Mouse (Mus musculus): ENCODE measurements around the gene Aco1. TPM values are rescaled to one million over a fixed set of nuclear protein-coding genes. Genes with fewer than 3 reads are reported as not detected.

The Aco1 gene
- polyA plus RNA-seq, 1 experiment from 2014 or later, result 82.3 TPM

GRCm38 (mm10) chr4:40192246-40192645 is 49.4 kb downstream of the Aco1 start:
- ATAC-seq (replicated peaks; ENCODE audit: low FRiP score, low read depth) (no peak; the same call in 1 of the 2 replicates), DNase-seq (ENCODE audit: low spot score) (no peak)
- no peak overlapping the region for H3K9ac ChIP-seq (ENCODE audit: low read depth, low read length)
- no peak for TF ChIP-seq CTCF (IDR thresholded peaks at IDR 0.05; ENCODE audit: low read depth)
- 66% methylated on average over 2 of the region's 2 CpGs for WGBS
- H3K27me3 ChIP-seq (ENCODE audit: insufficient read depth, low read length), result no peaks in the 10 kb centered on the region
- no peak overlapping the region for H3K4me3 ChIP-seq (replicated peaks; ENCODE audit: low read depth, low read length)
- H3K36me3 ChIP-seq (ENCODE audit: insufficient read depth, low read length), result peaks cover 52% of the 10 kb centered on the region
- no peaks in the 10 kb centered on the region for H3K4me1 ChIP-seq (replicated peaks; ENCODE audit: insufficient read depth, low read length)
- H3K9me3 ChIP-seq (replicated peaks; ENCODE audit: low read length), result no peaks in the 10 kb centered on the region
- no peak overlapping the region for H3K27ac ChIP-seq
- H3K4me2 ChIP-seq (ENCODE audit: low read length), result no peak overlapping the region

GRCm38 (mm10) chr4:40193461-40193860 is 50.6 kb downstream of the Aco1 start:
- Histone ChIP-seq H3K4me1 (replicated peaks; ENCODE audit: insufficient read depth, low read length) (no peaks in the 10 kb centered on the region), H3K27ac (no peak overlapping the region), H3K36me3 (ENCODE audit: insufficient read depth, low read length) (peaks cover 59% of the 10 kb centered on the region), H3K4me2 (ENCODE audit: low read length) (no peak overlapping the region), H3K27me3 (ENCODE audit: insufficient read depth, low read length) (no peaks in the 10 kb centered on the region), H3K9me3 (replicated peaks; ENCODE audit: low read length) (no peaks in the 10 kb centered on the region), H3K4me3 (replicated peaks; ENCODE audit: low read depth, low read length) (no peak overlapping the region), H3K9ac (ENCODE audit: low read depth, low read length) (no peak overlapping the region)
- 77% methylated on average over 9 of the region's 9 CpGs for WGBS
- ATAC-seq (replicated peaks; ENCODE audit: low FRiP score, low read depth) (no peak), DNase-seq (ENCODE audit: low spot score) (no peak)
- no peak for TF ChIP-seq CTCF (IDR thresholded peaks at IDR 0.05; ENCODE audit: low read depth)

GRCm38 (mm10) chr4:40195336-40195735 is 52.5 kb downstream of the Aco1 start:
- ATAC-seq (replicated peaks; ENCODE audit: low FRiP score, low read depth) (no peak), DNase-seq (ENCODE audit: low spot score) (no peak)
- peaks cover 48% of the 10 kb centered on the region for H3K36me3 ChIP-seq (ENCODE audit: insufficient read depth, low read length)
- H3K4me2 ChIP-seq (ENCODE audit: low read length), result no peak overlapping the region
- H3K4me3 ChIP-seq (replicated peaks; ENCODE audit: low read depth, low read length), result no peak overlapping the region
- WGBS, result 90% methylated on average over 2 of the region's 2 CpGs
- H3K27me3 ChIP-seq (ENCODE audit: insufficient read depth, low read length), result no peaks in the 10 kb centered on the region
- no peak overlapping the region for H3K27ac ChIP-seq
- no peaks in the 10 kb centered on the region for H3K4me1 ChIP-seq (replicated peaks; ENCODE audit: insufficient read depth, low read length)
- no peak overlapping the region for H3K9ac ChIP-seq (ENCODE audit: low read depth, low read length)
- TF ChIP-seq CTCF (IDR thresholded peaks at IDR 0.05; ENCODE audit: low read depth), result no peak
- H3K9me3 ChIP-seq (replicated peaks; ENCODE audit: low read length), result no peaks in the 10 kb centered on the region

- Histone ChIP-seq H3K4me3 (replicated peaks; ENCODE audit: low read depth, low read length) (no peak overlapping the region), H3K4me1 (replicated peaks; ENCODE audit: insufficient read depth, low read length) (no peaks in the 10 kb centered on the region), H3K27ac (no peak overlapping the region), H3K27me3 (ENCODE audit: insufficient read depth, low read length) (no peaks in the 10 kb centered on the region), H3K36me3 (ENCODE audit: insufficient read depth, low read length) (peaks cover 29% of the 10 kb centered on the region), H3K4me2 (ENCODE audit: low read length) (no peak overlapping the region), H3K9me3 (replicated peaks; ENCODE audit: low read length) (no peaks in the 10 kb centered on the region), H3K9ac (ENCODE audit: low read depth, low read length) (no peak overlapping the region)
- ATAC-seq (replicated peaks; ENCODE audit: low FRiP score, low read depth) (no peak), DNase-seq (ENCODE audit: low spot score) (no peak)
- WGBS, result 95% methylated on average over 6 of the region's 6 CpGs
- no peak for TF ChIP-seq CTCF (IDR thresholded peaks at IDR 0.05; ENCODE audit: low read depth)
These were observed 59.3 kb downstream of the Aco1 start for GRCm38 (mm10) chr4:40202205-40202604.

- Histone ChIP-seq H3K27ac (no peak overlapping the region), H3K4me3 (replicated peaks; ENCODE audit: low read depth, low read length) (no peak overlapping the region), H3K36me3 (ENCODE audit: insufficient read depth, low read length) (peaks cover 18% of the 10 kb centered on the region; the same call in 1 of the 2 replicates), H3K27me3 (ENCODE audit: insufficient read depth, low read length) (no peaks in the 10 kb centered on the region), H3K4me2 (ENCODE audit: low read length) (no peak overlapping the region), H3K9ac (ENCODE audit: low read depth, low read length) (no peak overlapping the region), H3K9me3 (replicated peaks; ENCODE audit: low read length) (no peaks in the 10 kb centered on the region), H3K4me1 (replicated peaks; ENCODE audit: insufficient read depth, low read length) (no peaks in the 10 kb centered on the region)
- WGBS, result 96% methylated on average over 3 of the region's 3 CpGs
- ATAC-seq (replicated peaks; ENCODE audit: low FRiP score, low read depth) (no peak), DNase-seq (ENCODE audit: low spot score) (no peak)
- no peak for TF ChIP-seq CTCF (IDR thresholded peaks at IDR 0.05; ENCODE audit: low read depth)
These were observed 61.5 kb downstream of the Aco1 start for GRCm38 (mm10) chr4:40204374-40204773.

- 90% methylated on average over 22 of the region's 22 CpGs for WGBS
- Histone ChIP-seq H3K27ac (no peak overlapping the region), H3K9me3 (replicated peaks; ENCODE audit: low read length) (no peaks in the 10 kb centered on the region), H3K4me2 (ENCODE audit: low read length) (no peak overlapping the region), H3K36me3 (ENCODE audit: insufficient read depth, low read length) (peaks cover 18% of the 10 kb centered on the region; the same call in 1 of the 2 replicates), H3K4me1 (replicated peaks; ENCODE audit: insufficient read depth, low read length) (no peaks in the 10 kb centered on the region), H3K27me3 (ENCODE audit: insufficient read depth, low read length) (no peaks in the 10 kb centered on the region), H3K9ac (ENCODE audit: low read depth, low read length) (no peak overlapping the region), H3K4me3 (replicated peaks; ENCODE audit: low read depth, low read length) (no peak overlapping the region)
- TF ChIP-seq CTCF (IDR thresholded peaks at IDR 0.05; ENCODE audit: low read depth), result no peak
- ATAC-seq (replicated peaks; ENCODE audit: low FRiP score, low read depth) (no peak), DNase-seq (ENCODE audit: low spot score) (no peak)
These were observed 62.5 kb downstream of the Aco1 start for GRCm38 (mm10) chr4:40205231-40205903.

GRCm38 (mm10) chr4:40207701-40208100 is 64.8 kb downstream of the Aco1 start:
- Histone ChIP-seq H3K27ac (no peak overlapping the region), H3K9me3 (replicated peaks; ENCODE audit: low read length) (no peaks in the 10 kb centered on the region), H3K4me1 (replicated peaks; ENCODE audit: insufficient read depth, low read length) (no peaks in the 10 kb centered on the region), H3K4me3 (replicated peaks; ENCODE audit: low read depth, low read length) (no peak overlapping the region), H3K4me2 (ENCODE audit: low read length) (no peak overlapping the region), H3K9ac (ENCODE audit: low read depth, low read length) (no peak overlapping the region), H3K36me3 (ENCODE audit: insufficient read depth, low read length) (peaks cover 21% of the 10 kb centered on the region; the same call in 1 of the 2 replicates), H3K27me3 (ENCODE audit: insufficient read depth, low read length) (no peaks in the 10 kb centered on the region)
- no peak for TF ChIP-seq CTCF (IDR thresholded peaks at IDR 0.05; ENCODE audit: low read depth)
- no peak for ATAC-seq (replicated peaks; ENCODE audit: low FRiP score, low read depth)
- 78% methylated on average over 5 of the region's 5 CpGs for WGBS
- no peak for DNase-seq (ENCODE audit: low spot score)
